Mouse (Mus musculus) layer of hippocampus, adult 2 months (tissue): ENCODE results near the gene Pdk3. TPM values are rescaled to one million over a fixed set of nuclear protein-coding genes. Genes with fewer than 3 reads are reported as not detected.

Source experiments
- DNase-seq, 2 experiments: peaks; one replicate each; pipeline ENCODE4 v3.0.0; 2022; ENCODE audit warnings: low spot score in 2 of 2
- H3K27ac ChIP-seq: fragments of 200-600 bp; 2 replicates; pipeline ENCODE4 v1.8.1; 2022
- H3K4me3 ChIP-seq: fragments of 200-600 bp; 2 replicates; pipeline ENCODE4 v1.8.1; 2022; ENCODE audit warnings: mild to moderate bottlenecking
- CTCF ChIP-seq: fragments of 200-600 bp; conservative IDR thresholded peaks from 2 replicates; pipeline ENCODE4 v1.8.1; 2022; ENCODE audit warnings: antibody characterized with exemption, mild to moderate bottlenecking, moderate library complexity
- total RNA-seq, 2 experiments: library from RNA; stranded (reverse); gene quantifications; 2 replicates each; pipeline ENCODE4 v1.2.3; 2021

The Pdk3 gene
- total RNA-seq, 2 experiments from 2014 or later: 39.0 to 43.9 TPM

DNA sequence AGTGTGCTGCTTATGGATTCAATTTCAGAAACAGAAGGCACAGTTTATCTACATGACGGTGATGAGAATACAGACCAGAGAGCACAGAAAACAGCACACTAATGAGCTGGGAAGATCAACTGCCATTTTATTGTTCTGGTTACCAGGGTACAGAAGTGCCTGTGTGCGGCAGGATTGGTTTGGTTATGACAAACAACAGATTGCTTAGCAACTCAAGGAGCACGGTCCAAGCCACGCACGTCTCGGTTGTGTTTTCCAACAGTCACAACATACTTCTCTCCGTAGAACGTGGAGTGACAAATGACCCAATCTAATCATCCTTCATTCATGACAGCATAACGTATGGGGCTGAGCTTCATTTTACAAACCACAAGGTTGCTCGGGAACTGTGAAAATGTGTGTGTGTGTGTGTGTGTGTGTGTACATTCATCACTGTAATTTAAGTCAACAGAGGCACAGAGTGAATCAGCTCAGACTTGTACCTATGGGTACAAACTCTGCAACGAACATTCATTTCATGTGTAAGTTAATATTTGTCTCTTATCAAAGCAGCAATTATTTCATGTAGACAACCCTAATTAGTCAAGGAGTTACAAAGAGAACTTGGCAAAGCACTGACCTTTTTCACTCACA, 76.7 kb downstream of the Pdk3 start:
- no peak for DNase-seq
- Histone ChIP-seq H3K4me3 (no peak overlapping the region), H3K27ac (no peak overlapping the region)
- no peak for TF ChIP-seq CTCF

DNA sequence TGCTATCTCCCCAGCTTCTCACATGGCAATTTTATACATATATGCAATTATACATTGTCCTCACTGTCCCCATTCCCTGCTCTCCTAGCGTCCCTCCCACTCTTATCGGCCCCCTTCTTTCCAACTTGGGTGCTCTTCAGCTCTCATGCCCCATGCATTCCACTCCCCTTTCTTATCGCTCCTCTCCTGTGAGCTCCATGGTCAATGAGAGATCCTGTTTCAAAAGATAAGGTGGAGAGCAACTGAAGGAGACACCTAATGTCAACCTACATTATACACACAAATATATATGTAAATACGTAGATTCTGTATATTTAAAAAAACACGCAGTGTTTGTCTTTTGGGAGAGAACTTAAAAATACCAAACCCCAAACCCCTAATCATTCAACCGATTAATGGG, 81.4 kb downstream of the Pdk3 start:
- no peak for TF ChIP-seq CTCF
- no peak overlapping the region for H3K4me3 ChIP-seq
- no peak for DNase-seq
- no peak overlapping the region for H3K27ac ChIP-seq

DNA sequence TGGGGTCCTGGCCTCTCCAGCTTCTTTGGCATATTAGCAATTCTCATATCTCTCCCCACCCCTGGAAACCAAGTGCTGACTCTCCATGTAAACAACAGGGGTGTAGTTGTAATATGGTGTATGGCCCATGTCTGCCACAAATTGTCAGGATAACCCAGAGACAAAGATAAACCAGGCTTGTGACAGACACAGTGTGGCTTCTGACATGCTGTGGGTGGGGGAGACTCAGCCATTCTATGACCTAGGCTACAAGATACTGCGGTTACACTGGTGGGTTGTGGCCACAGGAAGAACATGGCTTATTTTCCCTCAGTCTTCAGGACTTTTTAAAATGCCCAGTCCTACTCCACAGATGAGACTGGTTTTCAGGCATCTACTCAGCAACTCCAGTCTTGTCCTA, 82.8 kb downstream of the Pdk3 start:
- no peak for DNase-seq
- H3K4me3 ChIP-seq: no peak overlapping the region
- TF ChIP-seq CTCF: no peak
- H3K27ac ChIP-seq: no peak overlapping the region

DNA sequence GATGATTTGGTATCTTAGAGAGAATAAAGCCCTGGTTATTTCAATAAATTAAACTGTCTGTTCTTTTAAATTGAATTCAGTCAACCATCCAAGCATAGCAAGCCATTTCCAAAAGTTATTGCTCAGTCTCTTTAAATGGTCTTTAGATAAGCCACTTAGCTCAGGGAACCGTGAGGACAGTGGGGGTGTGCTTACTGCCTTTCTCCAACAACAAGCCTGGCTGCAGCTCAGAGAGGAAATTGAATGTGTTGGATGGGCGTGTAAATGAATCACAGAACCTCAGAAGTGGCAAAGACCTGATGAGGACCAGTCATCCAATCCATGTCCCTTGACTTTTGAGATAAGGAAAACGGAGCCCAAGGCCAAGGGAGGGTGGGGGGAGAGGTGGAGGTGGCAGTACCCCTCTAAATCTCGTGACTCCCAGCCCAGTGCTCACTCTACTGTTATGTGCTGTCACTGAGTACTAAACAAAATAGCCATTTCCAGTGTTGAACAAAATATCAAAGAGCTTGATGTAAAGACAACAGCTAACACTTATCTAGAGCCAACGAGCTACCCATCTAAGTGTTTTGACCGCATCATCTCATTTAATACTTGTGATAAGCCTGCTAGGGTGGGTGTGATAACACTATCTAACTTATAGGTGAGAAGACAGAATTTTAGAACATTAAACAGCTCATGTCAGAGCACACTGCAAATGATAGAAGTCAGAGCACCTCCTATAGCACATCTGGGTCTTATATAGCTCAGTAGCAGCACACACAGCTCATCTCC, 98.8 kb downstream of the Pdk3 start:
- no peak for TF ChIP-seq CTCF
- no peak for DNase-seq
- Histone ChIP-seq H3K27ac (no peak overlapping the region), H3K4me3 (no peak overlapping the region)

DNA sequence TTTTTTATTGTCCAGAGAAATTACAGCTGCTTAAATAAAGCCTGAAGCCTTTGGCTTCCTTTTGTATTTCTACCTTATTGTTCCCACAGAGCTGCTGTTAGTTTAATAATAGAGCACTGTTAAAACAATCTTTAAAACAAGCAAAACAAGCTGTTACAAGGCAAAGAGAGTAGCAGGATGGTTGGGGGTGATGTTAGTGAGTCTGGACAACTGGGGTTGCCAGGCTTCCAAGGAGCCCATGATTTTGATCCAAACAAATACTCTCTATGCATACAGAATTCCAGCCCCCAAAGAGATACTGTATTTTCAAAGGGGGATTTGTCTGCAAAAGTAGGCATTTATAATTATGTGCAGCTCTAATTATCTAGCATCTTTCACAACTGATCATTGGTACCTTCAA, 99.6 kb downstream of the Pdk3 start:
- no peak for DNase-seq
- Histone ChIP-seq H3K4me3 (no peak overlapping the region), H3K27ac (no peak overlapping the region; the same call in 1 of the 2 replicates)
- TF ChIP-seq CTCF: no peak

DNA sequence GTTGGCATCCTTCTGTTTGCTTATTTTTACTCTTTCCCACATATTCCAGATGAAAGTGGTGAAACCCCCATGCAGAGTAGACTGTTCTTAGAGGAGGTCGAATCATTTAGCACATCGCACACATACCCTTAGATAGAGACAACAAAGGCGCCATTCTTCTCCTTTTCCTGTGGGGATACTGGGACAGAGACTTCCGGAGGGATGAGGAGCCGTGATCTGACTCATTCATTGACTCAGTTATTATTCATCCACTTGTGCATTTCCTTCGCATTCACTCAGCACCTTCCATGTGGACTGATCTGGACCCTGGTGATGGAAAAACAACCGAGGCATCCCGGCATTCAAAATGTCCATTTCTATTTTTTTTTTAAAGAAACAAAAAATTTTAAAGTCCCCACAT, 101.1 kb downstream of the Pdk3 start:
- TF ChIP-seq CTCF: no peak
- no peak for DNase-seq
- Histone ChIP-seq H3K27ac (no peak overlapping the region), H3K4me3 (no peak overlapping the region)

DNA sequence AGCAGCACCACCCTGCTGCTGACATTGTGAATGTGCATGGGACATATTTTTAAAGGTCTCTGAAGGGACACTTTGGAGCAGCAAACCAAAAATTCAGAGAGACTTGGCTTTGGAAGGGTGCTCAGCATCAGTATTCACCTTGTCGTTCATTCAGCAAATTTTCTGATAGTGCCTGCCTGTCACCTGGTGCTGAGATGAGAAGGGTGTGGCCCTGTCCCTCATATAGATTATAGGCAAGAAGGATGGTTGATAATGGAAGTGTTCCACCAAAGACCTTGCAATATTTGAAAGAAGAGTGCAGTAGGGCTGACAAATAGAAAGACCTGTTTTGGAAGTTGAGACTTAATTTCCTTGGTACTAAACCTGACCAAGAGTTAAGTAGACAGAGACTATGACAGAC, 102.5 kb downstream of the Pdk3 start:
- Histone ChIP-seq H3K27ac (no peak overlapping the region), H3K4me3 (no peak overlapping the region)
- DNase-seq: no peak
- TF ChIP-seq CTCF: no peak

Other genes starting within 250 kb of the Pdk3 start
- 1 to 10 TPM; 7.6 to 8.8 TPM for gene Pola1, start 200.0 kb downstream of the Pdk3 start, total RNA-seq
- 10 to 100 TPM; 28.6 to 31.0 TPM for gene Pcyt1b, start 177.3 kb downstream of the Pdk3 start, total RNA-seq
- not detected for gene AU015836, start 136.5 kb upstream of the Pdk3 start, total RNA-seq